Mouse (Mus musculus): ENCODE data around the gene S100a3.

DNA sequence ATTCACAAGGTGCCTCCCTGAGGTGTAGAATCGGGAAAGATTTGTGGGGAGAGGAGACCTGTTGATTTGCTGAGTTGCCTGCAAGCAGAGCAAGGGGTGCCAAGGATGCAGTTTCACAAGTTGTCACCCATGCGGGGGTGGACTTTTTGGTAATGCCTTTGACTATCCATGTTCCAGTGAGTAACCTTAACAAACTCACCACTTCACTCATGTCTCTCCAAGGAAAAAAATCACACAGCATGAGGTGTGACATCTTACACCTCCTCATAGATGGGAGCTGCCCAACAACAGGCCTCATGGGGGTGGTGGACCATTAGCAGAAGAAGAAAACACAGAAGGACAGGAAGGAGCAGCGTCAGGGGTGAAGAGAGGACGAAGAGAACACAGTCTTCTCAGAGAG is 22.2 kb downstream of the S100a3 start:
- TF ChIP-seq CTCF (IDR thresholded peaks at IDR 0.05; ENCODE audit: low read depth): no peak
- no peak for TF ChIP-seq EP300 (IDR thresholded peaks at IDR 0.05; ENCODE audit: low read depth)

Data from heart, postnatal 0 days (tissue).